Mouse (Mus musculus) liver, embryonic 15.5 days (tissue): ENCODE measurements around the gene Lgals7. TPM values are rescaled to one million over a fixed set of nuclear protein-coding genes. Genes with fewer than 3 reads are reported as not detected.

ENCODE experiments used
- ATAC-seq: fragments of 200-750 bp; cut with Nextera tagmentation; 2 replicates; pipeline ENCODE4 v1.8.0; 2017; ENCODE audit warnings: moderate number of reproducible peaks, mild to moderate bottlenecking, moderate library complexity; ENCODE audit not compliant: insufficient read depth
- H3K27ac ChIP-seq: fragments of 300-500 bp; sonication (generic); replicated peaks from 2 replicates; pipeline ENCODE4 v1.5.1; 2015; ENCODE audit warnings: mild to moderate bottlenecking, inconsistent platforms
- H3K27me3 ChIP-seq: fragments of 300-500 bp; sonication (generic); 2 replicates; pipeline ENCODE4 v1.6.1; 2015; ENCODE audit warnings: mild to moderate bottlenecking, inconsistent platforms
- H3K36me3 ChIP-seq: fragments of 300-500 bp; sonication (generic); replicated peaks from 2 replicates; pipeline ENCODE4 v1.6.1; 2015; ENCODE audit warnings: moderate library complexity, mild to moderate bottlenecking, inconsistent platforms
- H3K4me1 ChIP-seq: fragments of 300-500 bp; sonication (generic); replicated peaks from 2 replicates; pipeline ENCODE4 v1.6.1; 2015; ENCODE audit warnings: inconsistent platforms
- H3K4me2 ChIP-seq: fragments of 300-500 bp; sonication (generic); 2 replicates; pipeline ENCODE4 v1.6.1; 2015; ENCODE audit warnings: moderate library complexity, mild to moderate bottlenecking, inconsistent platforms
- H3K4me3 ChIP-seq: fragments of 300-500 bp; sonication (generic); replicated peaks from 2 replicates; pipeline ENCODE4 v1.5.1; 2015; ENCODE audit warnings: mild to moderate bottlenecking, inconsistent platforms
- H3K9ac ChIP-seq: fragments of 300-500 bp; sonication (generic); 2 replicates; pipeline ENCODE4 v1.6.1; 2015; ENCODE audit warnings: moderate library complexity, mild to moderate bottlenecking, inconsistent platforms
- H3K9me3 ChIP-seq: fragments of 300-500 bp; sonication (generic); replicated peaks from 2 replicates; pipeline ENCODE4 v1.6.1; 2016; ENCODE audit warnings: inconsistent platforms
- WGBS: fragments of 180-500 bp; shearing (Covaris S2); methylation state at CpG from one replicate; pipeline ENCODE4 v1.1.7; 2015; ENCODE audit warnings: mixed read lengths; ENCODE audit not compliant: insufficient replicate concordance; 5-methylcytosine and 5-hydroxymethylcytosine counted together
- polyA plus RNA-seq: library from polyadenylated mRNA; unstranded; fragments of >200 nt; fragmentation: Nextera tagmentation; extraction: Ambion mirVana; gene quantifications from 2 replicates; pipeline ENCODE4 v1.2.1, GENCODE M21; 2015

Gene Lgals7
- polyA plus RNA-seq: 0.24 TPM in 1 of 2 replicates, not detected in the other

DNA sequence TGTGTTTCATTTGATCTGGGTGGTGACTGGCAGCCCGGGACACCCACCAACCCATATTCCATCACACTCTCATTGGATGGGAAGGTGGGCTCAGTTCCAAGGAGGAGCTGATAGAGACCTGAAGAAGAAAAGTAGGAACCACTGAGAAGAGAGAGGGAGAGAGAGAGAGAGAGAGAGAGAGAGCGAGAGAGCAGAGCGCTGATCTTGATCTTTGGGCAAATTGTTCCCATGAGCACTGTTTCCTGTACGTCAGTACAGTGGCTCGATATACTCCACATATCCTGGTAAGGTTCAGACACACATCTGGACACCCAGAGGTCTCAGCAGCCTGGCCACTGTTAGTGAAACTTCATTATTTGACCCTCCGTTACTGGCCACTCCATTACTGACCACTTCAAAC lies at the start of gene Lgals7:
Gene Lgals7, plus strand, starts transcription at position 314 of the 400 bp plus-strand sequence.
- WGBS: 58% methylated on average over 6 of the region's 6 CpGs
- no peak for ATAC-seq
- Histone ChIP-seq H3K4me3 (no peak within 1 kb of the TSS), H3K4me1 (peaks cover 33% of the 10 kb centered on the region), H3K9me3 (no peaks in the 10 kb centered on the region), H3K36me3 (no peaks in the 10 kb centered on the region), H3K4me2 (no peak within 1 kb of the TSS), H3K27ac (no peak within 1 kb of the TSS), H3K27me3 (no peaks in the 10 kb centered on the region), H3K9ac (no peak within 1 kb of the TSS)

DNA sequence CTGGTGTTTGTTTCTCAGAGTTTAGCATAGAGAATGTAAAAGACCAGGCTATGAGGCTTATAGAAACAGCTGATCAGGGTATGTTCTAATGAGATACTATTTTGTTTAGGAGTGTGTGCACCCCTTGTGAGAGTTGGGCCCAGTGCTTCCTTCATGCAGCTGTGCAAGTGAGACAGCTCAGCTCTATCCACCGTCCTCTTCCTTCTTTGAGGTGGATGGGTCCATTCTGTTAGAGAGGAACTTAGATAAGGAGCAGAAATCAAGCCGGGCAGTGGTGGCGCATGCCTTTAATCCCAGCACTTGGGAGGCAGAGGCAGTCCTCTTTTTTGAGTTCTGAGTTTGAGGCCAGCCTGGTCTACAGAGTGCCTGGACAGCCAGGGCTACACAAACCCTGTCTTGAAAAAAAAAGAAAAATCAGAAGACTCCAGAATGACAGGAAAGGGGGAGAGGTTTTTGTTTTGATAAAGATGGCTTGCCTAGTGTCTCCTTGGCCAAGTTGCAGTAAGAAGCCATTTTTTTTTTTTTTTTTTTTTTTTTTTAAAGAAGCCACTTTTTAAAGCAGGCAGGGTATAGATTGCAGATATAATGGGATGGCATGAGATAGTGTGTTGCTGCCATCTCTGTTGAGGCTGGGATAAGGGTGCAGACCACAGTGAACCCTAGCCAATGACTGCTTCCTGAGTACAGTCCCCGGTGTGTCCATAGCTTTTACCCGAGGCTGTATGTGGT lies 49.2 kb upstream of the Lgals7 start:
- peaks cover 81% of the 10 kb centered on the region for H3K4me1 ChIP-seq
- WGBS: 53% methylated on average over 5 of the region's 5 CpGs
- H3K27ac ChIP-seq: peak overlapping the region; percentile 19; the same call in 1 of the 2 replicates
- no peak overlapping the region; the same call in 1 of the 2 replicates for H3K9ac ChIP-seq
- H3K4me2 ChIP-seq: 0 out of 2 replicates have a peak overlapping the region, but pooled peaks have one; percentile 5
- ATAC-seq: no peak
- H3K36me3 ChIP-seq: peaks cover 77% of the 10 kb centered on the region
- no peak overlapping the region for H3K4me3 ChIP-seq
- H3K27me3 ChIP-seq: no peaks in the 10 kb centered on the region
- no peaks in the 10 kb centered on the region for H3K9me3 ChIP-seq

DNA sequence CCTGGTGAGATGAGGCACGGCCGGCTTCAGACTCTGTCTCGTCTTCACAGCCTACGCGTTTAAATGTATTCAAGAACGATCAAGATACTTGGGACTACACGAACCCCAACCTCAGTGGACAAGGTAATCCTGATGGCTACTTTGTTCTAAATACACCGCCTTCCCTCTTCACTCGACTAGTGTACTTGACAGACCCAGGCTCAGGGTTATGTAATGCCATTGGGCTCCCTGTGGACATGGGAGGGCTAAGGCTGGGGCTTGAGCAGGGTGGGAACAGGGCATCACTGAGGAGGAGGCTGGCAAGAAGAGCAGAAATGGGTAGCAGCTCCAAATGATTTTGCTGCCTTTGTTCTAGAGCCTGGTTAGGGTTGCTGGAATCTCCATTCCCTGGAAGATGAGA lies 48.4 kb upstream of the Lgals7 start:
- H3K27me3 ChIP-seq: no peaks in the 10 kb centered on the region
- H3K4me1 ChIP-seq: peaks cover 84% of the 10 kb centered on the region
- H3K36me3 ChIP-seq: peaks cover 85% of the 10 kb centered on the region
- H3K9me3 ChIP-seq: no peaks in the 10 kb centered on the region
- 88% methylated on average over 9 of the region's 9 CpGs for WGBS
- no peak overlapping the region for H3K9ac ChIP-seq
- no peak overlapping the region for H3K4me3 ChIP-seq
- peak overlapping the region; percentile 5; the same call in 1 of the 2 replicates for H3K4me2 ChIP-seq
- ATAC-seq: no peak
- no peak overlapping the region; the same call in 1 of the 2 replicates for H3K27ac ChIP-seq

DNA sequence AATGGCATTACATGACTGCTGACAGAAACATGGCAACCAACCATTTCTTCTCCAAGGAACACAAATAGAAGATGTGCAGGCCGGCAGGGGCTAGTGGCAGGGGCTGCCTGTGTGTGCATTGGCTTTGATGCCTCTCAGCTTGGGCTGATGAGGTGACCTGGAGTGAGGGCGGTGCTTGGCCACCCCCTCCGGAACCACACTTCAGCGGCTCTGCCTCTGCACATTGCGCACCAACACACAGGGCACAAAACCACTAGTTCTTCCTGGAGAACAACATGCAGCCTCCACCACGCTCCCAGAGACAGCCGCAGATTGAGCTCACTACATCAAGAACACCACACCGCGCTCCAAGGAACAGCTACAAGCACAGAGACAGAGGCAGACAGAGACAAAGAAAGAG lies 47.5 kb upstream of the Lgals7 start:
- Histone ChIP-seq H3K36me3 (peaks cover 95% of the 10 kb centered on the region), H3K27me3 (no peaks in the 10 kb centered on the region), H3K27ac (no peak overlapping the region), H3K4me1 (peaks cover 94% of the 10 kb centered on the region), H3K9ac (no peak overlapping the region), H3K4me2 (no peak overlapping the region), H3K9me3 (no peaks in the 10 kb centered on the region), H3K4me3 (no peak overlapping the region)
- WGBS: 83% methylated on average over 9 of the region's 9 CpGs
- ATAC-seq: no peak

DNA sequence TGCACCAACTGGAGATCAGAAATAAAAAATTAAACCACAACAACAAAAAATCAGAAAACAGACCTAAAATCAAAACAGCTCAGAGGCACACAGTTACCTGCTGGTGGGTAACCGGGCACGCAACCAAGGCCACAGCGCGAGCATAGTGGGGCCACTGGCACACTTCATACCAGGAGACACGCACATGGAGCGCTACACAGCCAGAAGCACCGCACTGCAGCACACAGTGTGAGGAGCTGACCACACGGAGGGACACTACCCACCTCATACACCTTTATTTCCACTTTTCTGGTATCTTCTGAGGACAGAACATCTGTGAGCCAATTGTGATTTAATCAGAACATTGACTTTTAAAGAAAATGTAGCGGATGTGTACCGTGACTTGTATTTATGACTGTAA lies 46.7 kb upstream of the Lgals7 start:
- H3K27ac ChIP-seq: no peak overlapping the region
- H3K27me3 ChIP-seq: no peaks in the 10 kb centered on the region
- WGBS: 87% methylated on average over 10 of the region's 10 CpGs
- peaks cover 99% of the 10 kb centered on the region for H3K36me3 ChIP-seq
- ATAC-seq: no peak
- H3K4me2 ChIP-seq: no peak overlapping the region
- no peaks in the 10 kb centered on the region for H3K9me3 ChIP-seq
- no peak overlapping the region for H3K4me3 ChIP-seq
- no peak overlapping the region for H3K9ac ChIP-seq
- H3K4me1 ChIP-seq: peaks cover 97% of the 10 kb centered on the region

DNA sequence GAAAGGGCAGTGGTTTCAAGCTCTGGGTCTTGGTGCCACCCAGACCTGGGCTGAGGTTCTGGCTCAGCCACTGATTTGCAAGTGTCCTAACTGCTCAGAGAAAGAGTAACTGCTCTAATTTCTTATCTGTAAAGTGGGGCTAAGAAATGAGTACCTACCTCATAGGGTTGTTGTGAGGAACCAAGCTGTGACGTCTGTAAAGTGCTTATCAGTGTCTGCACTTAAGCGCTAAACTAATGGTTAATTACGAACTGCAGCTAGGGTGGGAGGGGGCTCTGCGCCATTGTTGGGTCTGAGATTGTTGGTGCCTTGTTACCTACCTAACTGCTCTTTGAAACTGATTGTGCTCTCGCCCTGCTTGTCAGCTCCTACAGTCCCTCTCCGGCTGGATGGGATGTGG lies 46.1 kb upstream of the Lgals7 start:
- no peak overlapping the region for H3K4me3 ChIP-seq
- H3K27me3 ChIP-seq: no peaks in the 10 kb centered on the region
- peaks cover 99% of the 10 kb centered on the region for H3K36me3 ChIP-seq
- peaks cover 97% of the 10 kb centered on the region for H3K4me1 ChIP-seq
- whole genome bisulfite sequencing: 57% methylated on average over 6 of the region's 6 CpGs
- ATAC-seq: no peak
- no peak overlapping the region for H3K4me2 ChIP-seq
- no peaks in the 10 kb centered on the region for H3K9me3 ChIP-seq
- no peak overlapping the region for H3K27ac ChIP-seq
- no peak overlapping the region for H3K9ac ChIP-seq

DNA sequence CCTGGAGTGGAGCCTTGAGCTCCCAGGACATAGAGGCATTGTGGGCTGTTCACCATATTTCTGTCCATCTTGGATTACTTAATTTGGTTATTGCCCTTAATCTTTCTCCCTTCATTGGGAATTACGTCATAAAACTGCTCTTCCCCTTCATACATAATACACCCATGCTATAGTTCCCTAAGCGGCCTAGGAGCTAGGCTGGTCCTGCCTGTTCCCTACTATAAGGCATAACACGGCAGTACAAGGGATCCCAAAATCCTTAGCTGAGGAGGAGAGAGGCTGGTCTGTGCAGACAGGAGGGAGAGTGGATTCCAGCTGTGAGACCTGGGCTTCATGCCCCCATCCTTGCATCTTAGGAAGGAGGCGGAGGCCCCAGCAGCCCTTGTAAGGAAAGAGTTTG lies 45.7 kb upstream of the Lgals7 start:
- no peak for ATAC-seq
- no peak overlapping the region for H3K27ac ChIP-seq
- WGBS: 84% methylated on average over 4 of the region's 4 CpGs
- H3K9ac ChIP-seq: no peak overlapping the region
- H3K4me2 ChIP-seq: no peak overlapping the region
- H3K4me3 ChIP-seq: no peak overlapping the region
- peaks cover 97% of the 10 kb centered on the region for H3K4me1 ChIP-seq
- no peaks in the 10 kb centered on the region for H3K9me3 ChIP-seq
- peaks cover 99% of the 10 kb centered on the region for H3K36me3 ChIP-seq
- H3K27me3 ChIP-seq: no peaks in the 10 kb centered on the region

DNA sequence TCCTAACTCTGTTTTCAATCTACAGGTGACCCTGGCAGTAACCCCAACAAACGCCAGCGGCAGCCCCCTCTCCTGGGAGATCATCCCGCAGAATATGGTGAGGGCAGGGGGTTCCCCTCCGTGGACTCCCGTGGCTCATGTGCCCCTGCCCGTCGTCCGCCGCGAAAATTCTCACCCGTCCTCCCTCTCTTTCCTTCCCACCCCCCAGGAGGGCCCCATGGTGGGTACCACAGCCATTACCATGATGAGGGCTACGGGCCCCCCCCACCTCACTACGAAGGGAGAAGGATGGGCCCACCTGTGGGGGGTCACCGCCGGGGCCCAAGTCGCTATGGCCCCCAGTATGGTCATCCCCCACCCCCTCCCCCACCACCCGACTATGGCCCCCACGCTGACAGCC lies 45.2 kb upstream of the Lgals7 start:
- WGBS: 87% methylated on average over 18 of the region's 18 CpGs
- no peaks in the 10 kb centered on the region for H3K27me3 ChIP-seq
- peaks cover 97% of the 10 kb centered on the region for H3K4me1 ChIP-seq
- ATAC-seq: no peak
- H3K27ac ChIP-seq: no peak overlapping the region
- H3K9me3 ChIP-seq: no peaks in the 10 kb centered on the region
- H3K4me2 ChIP-seq: no peak overlapping the region
- peaks cover 96% of the 10 kb centered on the region for H3K36me3 ChIP-seq
- no peak overlapping the region for H3K4me3 ChIP-seq
- H3K9ac ChIP-seq: no peak overlapping the region

DNA sequence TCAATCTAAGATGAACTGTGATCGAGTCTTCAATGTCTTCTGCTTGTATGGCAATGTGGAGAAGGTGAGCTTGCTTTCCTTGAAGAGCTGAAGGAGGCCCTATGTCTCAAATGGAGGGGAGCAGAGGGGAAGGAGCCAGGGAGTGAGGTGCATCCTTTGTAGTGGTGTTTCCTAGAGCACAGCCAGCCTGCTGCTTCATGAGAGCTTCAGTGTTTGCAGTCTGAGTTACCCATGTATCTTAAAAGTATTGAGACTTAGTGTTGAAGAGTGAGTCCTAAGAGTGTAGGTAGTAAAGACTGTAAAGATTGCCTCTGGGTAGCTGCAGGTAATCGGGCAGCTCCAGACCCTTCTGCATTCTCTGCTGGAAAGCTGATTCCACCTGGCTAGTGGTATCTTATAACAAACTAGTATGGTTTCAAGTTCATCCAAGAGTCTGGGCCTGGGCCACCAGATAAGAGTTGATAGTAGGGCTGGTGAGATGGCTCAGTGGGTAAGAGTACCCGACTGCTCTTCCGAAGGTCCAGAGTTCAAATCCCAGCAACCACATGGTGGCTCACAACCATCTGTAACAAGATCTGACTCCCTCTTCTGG lies 44.7 kb upstream of the Lgals7 start:
- Histone ChIP-seq H3K4me1 (peaks cover 97% of the 10 kb centered on the region), H3K4me2 (no peak overlapping the region), H3K4me3 (no peak overlapping the region), H3K27ac (no peak overlapping the region; the same call in 1 of the 2 replicates), H3K9ac (no peak overlapping the region), H3K9me3 (no peaks in the 10 kb centered on the region), H3K27me3 (no peaks in the 10 kb centered on the region), H3K36me3 (peaks cover 91% of the 10 kb centered on the region)
- 38% methylated on average over 4 of the region's 4 CpGs for WGBS
- ATAC-seq: no peak

DNA sequence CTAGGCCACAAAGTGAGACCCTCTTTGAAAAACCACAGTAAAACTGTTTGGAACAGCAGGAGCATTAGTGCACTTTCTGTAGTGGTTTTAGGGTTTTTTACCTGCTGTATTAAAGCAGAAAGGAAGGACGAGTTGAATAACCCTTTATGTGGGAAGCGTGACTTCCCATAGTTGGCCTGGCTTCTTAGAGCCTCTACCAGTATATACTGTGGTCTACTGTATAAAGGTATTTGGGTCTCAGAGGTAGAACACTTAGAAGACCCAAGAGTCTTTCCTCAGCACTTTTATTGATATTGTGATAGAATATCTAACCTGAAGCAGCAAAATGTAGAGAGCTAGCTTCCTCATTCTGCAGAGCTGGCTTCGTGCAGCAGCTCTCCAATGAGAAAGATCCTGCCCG lies 44.1 kb upstream of the Lgals7 start:
- Histone ChIP-seq H3K4me1 (peaks cover 97% of the 10 kb centered on the region), H3K27ac (no peak overlapping the region), H3K4me2 (no peak overlapping the region), H3K9me3 (no peaks in the 10 kb centered on the region), H3K36me3 (peaks cover 85% of the 10 kb centered on the region), H3K27me3 (no peaks in the 10 kb centered on the region), H3K9ac (no peak overlapping the region), H3K4me3 (no peak overlapping the region)
- ATAC-seq: no peak
- WGBS: 84% methylated on average over 4 of the region's 4 CpGs

DNA sequence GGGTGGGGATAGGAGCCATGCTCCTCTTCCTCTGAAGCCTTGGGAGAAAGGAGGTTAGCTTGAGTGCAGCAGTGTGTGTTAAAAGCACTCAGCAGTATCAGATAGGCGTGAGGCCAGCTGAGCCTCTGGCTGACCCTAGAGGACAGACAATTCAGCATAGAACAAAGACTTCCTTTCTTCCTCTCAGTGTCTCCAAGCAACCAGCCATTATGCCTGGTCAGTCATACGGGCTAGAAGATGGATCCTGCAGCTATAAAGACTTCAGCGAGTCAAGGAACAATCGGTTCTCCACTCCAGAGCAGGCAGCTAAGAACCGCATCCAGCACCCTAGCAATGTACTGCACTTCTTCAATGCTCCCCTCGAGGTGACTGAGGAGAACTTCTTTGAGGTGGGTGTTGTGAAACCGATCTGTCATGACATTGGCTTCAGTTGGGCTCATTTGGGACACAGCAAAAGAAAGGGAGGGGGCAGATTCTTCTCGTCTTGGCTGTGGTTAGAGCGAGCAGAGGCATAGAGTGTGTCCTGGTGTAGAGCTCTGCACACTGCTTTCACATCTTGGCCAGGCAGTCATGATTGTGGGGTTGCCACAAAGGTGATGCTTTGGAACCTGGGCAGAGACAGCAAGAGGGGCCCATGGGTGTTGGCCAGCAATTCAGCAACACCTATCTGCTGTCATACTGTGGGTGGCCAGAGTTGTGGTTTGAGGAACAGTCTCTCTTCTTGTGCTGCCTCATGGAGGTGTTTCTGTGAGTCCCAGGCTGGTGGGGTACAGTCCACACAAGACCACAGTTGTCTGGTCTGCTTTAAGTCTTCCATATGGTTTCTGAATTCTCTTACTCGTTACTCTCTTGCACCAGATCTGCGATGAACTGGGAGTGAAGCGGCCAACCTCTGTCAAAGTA lies 43.0 kb upstream of the Lgals7 start:
- Histone ChIP-seq H3K4me2 (no peak overlapping the region), H3K27me3 (no peaks in the 10 kb centered on the region), H3K9ac (no peak overlapping the region), H3K4me1 (peaks cover 94% of the 10 kb centered on the region), H3K9me3 (no peaks in the 10 kb centered on the region), H3K36me3 (peaks cover 75% of the 10 kb centered on the region), H3K4me3 (no peak overlapping the region), H3K27ac (no peak overlapping the region; the same call in 1 of the 2 replicates)
- ATAC-seq: no peak
- WGBS: 81% methylated on average over 12 of the region's 12 CpGs
